Mouse (Mus musculus): Measurements from ENCODE around the gene Ak1.
A peak's percentile ranks its signal among the peaks of the same experiment; 100 is the strongest.

The Ak1 gene

GRCm38 (mm10) chr2:32628044-32628550, 6.5 kb downstream of the Ak1 start:
- no peak for DNase-seq (ENCODE audit: low spot score)

DNA sequence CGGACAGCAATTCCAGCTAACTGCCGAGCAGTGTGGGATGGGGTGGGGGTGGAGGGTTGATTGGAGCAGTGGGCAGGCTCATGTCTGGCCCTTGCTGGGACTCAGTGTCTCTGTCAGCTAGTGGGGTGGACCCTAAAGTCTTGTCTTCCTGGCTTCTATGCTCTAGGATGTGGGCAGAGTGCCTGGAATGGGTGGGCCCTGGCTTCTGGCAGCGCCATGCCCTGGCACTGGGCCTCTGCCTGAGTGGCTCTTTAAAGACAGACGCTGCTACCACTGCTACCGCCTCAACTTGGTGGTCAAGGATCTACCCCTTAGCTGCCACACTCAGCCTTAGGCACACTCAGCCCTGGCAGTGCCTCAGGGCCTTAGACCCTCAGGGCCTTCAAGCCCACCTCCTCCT, 7.2 kb downstream of the Ak1 start:
- DNase-seq (ENCODE audit: low spot score) = no peak

DNA sequence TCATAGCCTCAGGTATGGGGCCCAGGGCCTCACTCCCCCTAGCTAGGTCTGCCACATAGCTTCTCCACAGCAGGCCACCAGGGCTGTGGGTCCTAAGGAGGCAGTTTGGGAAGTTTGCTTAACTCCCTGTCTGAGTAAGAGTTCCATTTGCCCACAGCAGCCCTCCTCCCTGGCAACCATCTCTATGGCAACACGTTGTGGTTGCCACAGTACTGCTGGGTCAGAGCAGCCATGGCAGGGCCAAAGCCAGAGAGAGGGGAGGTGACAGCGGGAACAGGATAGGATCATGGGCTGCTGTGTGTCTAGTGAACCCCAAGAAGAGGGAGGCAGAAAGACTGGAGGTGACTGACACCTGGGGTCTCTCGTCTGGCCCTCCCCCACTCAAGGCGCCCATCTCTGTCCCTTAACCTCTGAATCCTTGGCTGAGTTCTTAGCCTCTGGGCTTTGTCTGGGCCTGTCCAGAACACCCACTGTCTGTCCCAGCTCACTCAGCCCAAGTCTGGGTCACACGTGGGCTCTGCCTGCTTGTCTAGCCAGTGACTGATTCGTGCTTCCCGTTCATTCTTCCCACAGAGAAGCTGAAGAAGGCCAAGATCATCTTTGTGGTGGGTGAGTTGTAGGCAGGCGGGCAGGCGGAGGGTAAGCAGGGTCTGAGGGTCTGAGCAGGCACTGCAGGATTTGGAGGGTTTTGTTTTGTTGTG, 7.9 kb downstream of the Ak1 start:
- no peak for DNase-seq (ENCODE audit: low spot score)

- DNase-seq (ENCODE audit: low spot score) = no peak
Measured at GRCm38 (mm10) chr2:32630036-32630435, 8.5 kb downstream of the Ak1 start.

- DNase-seq (ENCODE audit: low spot score) = no peak
Measured at GRCm38 (mm10) chr2:32631046-32631445, 9.5 kb downstream of the Ak1 start.

DNA sequence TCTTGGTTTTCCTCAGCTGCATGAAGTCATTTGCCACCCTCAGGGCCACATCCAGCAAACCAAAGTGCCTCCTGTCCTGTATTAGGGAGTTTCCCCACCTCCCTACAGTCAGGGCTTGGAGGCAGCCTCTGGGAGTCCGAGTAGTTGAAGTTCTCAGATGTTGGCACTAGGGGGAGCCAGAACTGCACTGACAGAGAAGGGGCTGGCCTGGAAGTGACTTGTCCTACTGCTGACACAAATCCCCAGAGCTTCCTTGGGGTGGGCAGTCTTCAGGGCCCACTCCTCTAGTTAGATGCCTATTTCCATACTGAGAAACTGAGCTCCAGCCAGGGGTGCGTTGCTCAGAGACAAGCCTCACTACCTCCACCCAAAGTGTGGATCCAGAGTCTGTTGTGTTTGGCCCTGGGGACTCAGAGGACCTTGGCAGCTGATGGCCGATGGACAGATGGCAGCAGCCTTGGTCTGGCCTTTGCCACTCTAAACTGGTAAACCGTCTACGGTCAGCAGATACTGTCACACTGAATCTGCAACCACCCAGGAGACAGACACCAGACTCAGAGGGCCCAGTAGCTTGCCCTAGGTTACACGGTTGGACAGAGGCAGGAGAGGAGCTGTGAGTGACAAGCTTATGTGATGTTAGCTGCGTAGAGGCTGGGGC, 10.3 kb downstream of the Ak1 start:
- DNase-seq (ENCODE audit: low spot score) = peak; percentile 63

GRCm38 (mm10) chr2:32633660-32634059, 12.1 kb downstream of the Ak1 start:
- DNase-seq (ENCODE audit: low spot score) = no peak

- no peak for DNase-seq (ENCODE audit: low spot score)
Measured at GRCm38 (mm10) chr2:32634277-32635105, 12.9 kb downstream of the Ak1 start.

- no peak for DNase-seq (ENCODE audit: low spot score)
Measured at GRCm38 (mm10) chr2:32636617-32637016, 15.1 kb downstream of the Ak1 start.

DNA sequence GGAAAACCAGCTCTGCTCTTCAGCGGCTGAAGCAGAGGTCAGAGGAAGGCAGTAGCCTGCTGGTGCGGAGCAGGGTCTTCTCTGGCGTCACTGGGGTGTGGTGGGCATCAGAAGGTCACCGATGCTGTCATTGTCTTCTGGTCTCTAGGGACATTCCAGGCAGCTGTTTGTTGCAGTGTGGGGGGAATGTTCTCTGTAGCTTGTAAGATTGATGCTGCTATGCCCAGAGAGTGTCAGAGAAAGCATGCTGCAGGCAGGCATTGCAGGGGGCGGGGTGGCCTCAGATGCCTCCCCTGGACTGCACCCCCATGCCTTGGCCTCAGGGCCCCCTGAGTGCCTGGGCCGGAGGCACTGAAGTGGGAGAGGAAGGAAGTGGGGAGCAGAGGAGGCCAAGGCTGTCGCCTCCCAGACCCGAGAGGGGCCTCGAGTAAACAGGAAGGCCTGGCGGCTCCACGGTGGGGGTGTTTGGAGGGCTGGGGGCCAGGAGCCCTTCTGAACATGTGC, 16.3 kb downstream of the Ak1 start:
- DNase-seq (ENCODE audit: low spot score) = peak; percentile 18

DNA sequence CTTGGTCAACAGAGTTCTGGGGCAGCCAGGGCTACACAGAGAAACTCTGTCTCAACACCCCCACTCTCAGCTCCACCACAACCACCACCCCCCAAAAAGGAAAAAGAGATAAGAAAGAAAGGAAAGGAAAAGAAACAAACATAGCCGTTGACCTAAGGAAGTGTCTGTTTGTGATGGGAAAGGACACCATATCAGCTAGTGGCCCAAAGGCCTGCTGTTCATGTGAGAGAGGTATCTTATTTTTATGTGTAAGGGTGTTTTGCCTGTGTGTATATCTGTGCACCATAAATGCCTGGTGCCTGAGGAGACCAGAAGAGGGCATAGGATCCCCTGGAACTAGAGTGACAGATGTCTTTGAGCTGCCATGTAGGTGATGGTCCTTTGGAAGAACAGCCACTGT, 18.1 kb downstream of the Ak1 start:
- no peak for DNase-seq (ENCODE audit: low spot score)

- DNase-seq (ENCODE audit: low spot score) = no peak
Measured at GRCm38 (mm10) chr2:32640550-32641051, 19.0 kb downstream of the Ak1 start.

- no peak for DNase-seq (ENCODE audit: low spot score)
Measured at GRCm38 (mm10) chr2:32641810-32642209, 20.3 kb downstream of the Ak1 start.

DNA sequence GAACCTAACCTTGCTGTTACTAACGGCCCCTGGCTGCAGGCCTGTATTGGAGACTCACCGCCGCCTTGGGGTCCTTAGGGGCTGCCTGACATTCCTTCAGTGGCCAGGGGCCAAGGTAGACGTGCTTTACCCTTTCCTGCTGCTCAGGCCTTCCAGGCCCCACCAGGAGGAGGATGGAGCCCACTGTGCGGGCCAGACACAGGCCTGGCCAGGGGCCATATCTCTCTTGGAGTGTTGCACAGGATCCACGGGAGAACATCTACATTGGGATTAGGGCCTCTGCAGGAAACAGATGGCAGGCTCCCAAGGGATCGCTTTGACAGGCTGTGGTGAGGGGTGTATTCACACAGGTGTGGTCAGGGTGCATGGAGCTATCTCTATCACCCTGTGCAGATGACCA, 21.3 kb downstream of the Ak1 start:
- DNase-seq (ENCODE audit: low spot score) = no peak

DNA sequence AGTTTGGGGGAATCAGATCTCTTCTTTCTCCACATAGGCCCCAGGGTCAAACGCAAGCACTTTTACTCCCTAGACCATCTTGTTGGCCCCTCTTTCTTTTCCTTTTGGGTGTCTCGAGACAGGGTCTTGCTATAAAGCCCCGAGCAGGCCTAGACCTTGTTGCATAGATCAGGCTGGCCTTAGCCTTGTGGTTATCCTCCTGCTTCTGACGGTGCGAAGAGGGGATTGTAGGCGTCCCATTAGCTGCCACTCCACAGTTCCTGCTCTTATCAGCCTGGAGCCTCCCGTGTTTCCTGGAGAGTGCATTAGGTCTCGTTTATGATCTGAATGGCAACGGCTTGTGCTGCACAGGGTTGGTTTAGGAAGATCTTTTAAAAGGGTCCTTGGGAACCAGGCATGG, 22.5 kb downstream of the Ak1 start:
- DNase-seq (ENCODE audit: low spot score) = no peak

DNA sequence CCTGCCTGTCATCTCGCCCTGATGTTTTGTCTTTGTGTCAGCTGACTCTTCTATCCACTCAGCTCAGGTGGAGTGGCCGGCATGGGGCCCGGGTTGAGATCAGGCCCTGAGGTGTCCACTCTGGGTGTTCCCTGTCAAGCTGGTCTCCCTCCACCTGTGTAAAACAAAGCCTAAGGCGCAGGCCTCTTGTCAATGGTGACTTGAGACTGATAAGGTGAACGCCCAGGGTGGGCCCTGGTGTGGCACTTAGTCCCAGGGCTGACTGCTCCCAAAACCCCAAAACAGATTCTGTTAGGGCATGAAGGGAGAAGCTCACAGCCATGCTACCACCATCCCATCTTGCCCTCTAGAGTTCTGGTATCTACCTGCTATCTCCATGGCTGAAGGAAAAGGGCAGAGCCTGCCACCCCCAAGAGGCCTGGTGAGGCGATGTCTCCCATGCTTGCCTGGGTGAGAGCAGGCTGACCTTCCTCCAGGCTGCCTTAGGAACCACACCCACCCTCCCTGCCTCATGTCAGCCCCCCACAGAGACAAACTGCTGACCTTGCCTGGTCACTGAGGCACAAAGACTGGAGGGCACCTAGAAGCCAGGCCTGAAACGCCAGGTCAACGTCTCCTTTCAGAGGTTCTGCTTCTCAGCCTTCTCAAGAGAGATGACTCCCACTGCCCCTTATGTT, 23.4 kb downstream of the Ak1 start:
- DNase-seq (ENCODE audit: low spot score) = no peak

GRCm38 (mm10) chr2:32645647-32646046, 24.1 kb downstream of the Ak1 start:
- no peak for DNase-seq (ENCODE audit: low spot score)

DNA sequence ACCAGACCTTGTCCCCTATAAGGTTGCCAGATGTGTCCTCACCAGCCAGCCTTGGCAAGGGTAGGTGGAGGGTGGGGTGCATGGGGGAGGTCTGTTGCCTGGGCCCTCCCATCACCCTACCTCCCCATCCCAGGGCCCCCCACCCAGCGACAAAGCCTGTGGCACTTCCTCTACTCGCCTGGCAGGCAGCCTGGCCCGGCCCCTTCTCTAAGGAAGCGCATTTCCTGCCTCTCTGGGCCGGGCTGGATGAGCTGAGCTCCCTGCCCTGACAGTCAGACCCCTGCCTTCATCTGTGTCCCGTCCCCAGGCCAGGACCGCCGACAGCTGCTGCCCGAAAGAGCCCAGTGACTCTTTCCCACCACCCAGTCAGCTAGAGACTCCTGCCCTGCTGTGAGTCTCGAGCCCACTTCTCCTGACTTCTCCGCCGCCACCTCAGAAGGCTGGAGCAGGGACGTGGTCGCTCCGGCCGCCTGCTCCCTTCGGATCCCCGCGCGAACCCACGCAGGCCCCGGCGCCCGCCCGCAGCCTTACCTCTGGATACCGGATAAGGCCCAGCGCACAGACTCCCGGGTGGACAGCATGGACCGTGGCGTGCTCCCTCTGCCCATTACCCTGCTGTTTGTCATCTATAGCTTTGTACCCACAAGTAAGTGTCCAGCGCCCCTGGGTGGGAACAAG, 25.0 kb downstream of the Ak1 start, which contains the start of gene Eng:
Gene Eng, plus strand, starts transcription at position 217 of the 678 bp plus-strand sequence.
- peak; percentile 14 for DNase-seq (ENCODE audit: low spot score)

DNA sequence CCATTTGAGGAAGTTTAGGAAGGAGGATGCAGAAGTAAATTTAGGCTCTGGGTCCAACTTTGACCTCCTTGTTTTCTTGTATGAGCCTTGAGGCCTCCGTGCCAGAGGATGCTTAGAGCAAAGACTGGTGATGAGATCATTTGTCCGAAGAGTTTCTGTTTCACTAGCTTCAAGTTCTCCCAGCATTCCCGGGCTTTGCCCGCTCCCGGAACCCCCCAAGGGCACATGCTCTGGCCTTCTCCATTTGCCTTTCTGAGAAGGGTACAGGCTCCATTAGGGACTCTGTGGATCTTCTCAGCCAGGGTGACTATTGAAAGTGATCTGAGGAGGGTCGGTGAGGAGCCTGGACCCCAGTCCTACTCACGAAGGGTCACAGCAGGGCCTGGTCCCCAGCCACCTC, 25.8 kb downstream of the Ak1 start:
- no peak for DNase-seq (ENCODE audit: low spot score)

DNA sequence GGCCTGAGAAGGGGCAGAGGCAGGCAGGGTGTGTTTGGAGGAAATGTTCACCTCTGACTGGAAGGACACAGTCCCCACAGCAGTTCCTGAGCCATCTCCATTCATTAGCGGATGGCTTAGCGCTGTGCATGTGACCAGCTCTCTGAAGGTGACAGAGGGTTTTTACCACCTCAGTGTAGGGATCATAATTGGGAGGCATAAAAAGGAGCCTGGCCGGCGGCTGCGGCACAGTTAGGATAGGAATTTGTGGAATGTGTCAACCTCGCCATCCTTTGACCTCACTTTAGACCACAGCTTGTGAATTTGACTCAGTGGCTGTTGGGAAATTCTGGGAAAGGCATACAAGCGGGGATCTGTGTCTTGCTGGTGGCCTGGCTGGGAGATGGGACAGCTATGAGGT, 32.2 kb downstream of the Ak1 start:
- no peak for DNase-seq (ENCODE audit: low spot score)

- no peak for DNase-seq (ENCODE audit: low spot score)
Measured at GRCm38 (mm10) chr2:32654743-32655393, 33.3 kb downstream of the Ak1 start.

Data from spleen, adult 12 weeks (tissue).